Mouse (Mus musculus) spleen, adult 12 weeks (tissue): Measurements from ENCODE around the gene Prps1.
"Not testable (repeated sequence)": the region's sequence is repeated elsewhere in the genome, so short reads cannot be mapped to it uniquely, and the experiment has no call there.

Experiments
- DNase-seq: peaks from one replicate; pipeline ENCODE4 v3.0.0; 2022; ENCODE audit warnings: low spot score

Prps1 gene

GRCm38 (mm10) chrX:140501401-140502301 is 45.2 kb downstream of the Prps1 start:
- no peak for DNase-seq

GRCm38 (mm10) chrX:140503905-140504304 is 47.5 kb downstream of the Prps1 start:
- peak; percentile 39 for DNase-seq

- DNase-seq = peak; percentile 70
Observed at GRCm38 (mm10) chrX:140505497-140506238, 49.3 kb downstream of the Prps1 start.

DNA sequence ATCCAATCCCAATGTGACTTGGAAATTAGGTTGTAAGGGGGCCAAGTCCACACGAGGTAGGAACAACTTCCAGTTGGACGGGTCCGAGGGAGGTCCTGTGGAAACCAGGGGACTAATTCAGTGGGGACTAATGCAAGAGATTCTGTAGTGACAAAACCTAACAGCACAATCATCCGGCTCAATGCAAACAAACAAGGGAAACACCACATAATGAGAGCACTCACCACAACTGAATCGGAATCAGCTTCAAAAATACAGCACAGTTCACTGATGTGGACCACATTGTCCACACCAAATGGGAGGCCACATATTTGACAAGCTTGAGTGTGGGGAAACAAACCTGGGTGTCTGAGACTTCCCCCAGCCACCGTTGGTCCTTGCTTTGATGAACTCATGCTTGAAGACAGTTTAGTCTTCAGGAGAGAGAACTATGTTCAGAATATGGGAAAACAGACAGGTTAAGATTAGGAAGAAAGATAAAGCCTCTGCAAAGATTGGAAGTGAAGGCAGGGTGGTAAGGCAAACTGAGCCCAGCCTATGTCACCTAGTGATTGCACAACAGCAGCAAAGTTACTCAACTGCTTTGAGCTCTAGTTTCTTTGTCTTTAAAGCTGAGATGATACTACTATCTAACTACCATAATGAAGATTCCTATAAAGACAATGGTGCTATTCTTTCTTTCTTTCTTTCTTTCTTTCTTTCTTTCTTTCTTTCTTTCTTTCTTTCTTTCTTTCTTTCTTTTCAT is 50.2 kb downstream of the Prps1 start:
- DNase-seq = no peak

GRCm38 (mm10) chrX:140507377-140507776 is 51.0 kb downstream of the Prps1 start:
- no peak for DNase-seq

DNA sequence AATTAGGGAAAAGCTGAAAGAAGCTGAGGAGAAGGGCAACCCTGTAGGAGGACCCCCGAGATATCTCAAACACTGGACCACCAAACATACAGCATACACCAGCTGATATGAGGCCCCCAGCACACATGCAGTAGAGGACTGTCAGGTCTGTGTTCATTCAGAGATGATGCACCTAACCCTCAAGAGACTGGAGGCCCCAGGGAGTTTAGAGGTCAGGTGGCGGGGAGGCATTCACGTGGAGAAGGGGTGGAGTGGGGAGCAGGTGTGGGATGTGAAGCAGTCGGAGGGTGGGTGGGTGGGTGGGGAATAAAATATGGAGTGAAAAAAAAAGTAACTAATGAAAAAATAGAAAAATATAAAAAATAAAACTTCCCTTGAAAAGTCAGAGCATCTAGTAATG is 52.4 kb downstream of the Prps1 start:
- not testable (repeated sequence) for DNase-seq

DNA sequence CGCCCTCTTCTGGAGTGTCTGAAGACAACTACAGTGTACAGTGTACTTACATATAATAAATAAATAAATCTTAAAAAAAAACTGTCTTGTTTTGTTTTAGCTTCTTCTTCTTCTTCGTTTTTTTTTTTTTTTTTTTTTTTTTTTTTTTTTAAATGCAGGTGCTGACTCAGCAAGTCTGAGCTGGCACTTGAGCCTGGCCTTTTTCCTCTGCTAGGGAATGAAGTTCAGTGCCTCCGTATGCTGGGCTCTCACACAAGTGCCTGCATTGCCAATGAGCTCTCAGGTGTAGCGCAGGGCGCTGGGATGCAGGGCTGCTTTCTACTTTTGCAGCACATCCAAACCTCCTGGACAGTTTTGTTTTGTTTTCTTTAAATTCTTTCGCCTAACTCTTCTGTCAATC is 53.4 kb downstream of the Prps1 start:
- no peak for DNase-seq

DNA sequence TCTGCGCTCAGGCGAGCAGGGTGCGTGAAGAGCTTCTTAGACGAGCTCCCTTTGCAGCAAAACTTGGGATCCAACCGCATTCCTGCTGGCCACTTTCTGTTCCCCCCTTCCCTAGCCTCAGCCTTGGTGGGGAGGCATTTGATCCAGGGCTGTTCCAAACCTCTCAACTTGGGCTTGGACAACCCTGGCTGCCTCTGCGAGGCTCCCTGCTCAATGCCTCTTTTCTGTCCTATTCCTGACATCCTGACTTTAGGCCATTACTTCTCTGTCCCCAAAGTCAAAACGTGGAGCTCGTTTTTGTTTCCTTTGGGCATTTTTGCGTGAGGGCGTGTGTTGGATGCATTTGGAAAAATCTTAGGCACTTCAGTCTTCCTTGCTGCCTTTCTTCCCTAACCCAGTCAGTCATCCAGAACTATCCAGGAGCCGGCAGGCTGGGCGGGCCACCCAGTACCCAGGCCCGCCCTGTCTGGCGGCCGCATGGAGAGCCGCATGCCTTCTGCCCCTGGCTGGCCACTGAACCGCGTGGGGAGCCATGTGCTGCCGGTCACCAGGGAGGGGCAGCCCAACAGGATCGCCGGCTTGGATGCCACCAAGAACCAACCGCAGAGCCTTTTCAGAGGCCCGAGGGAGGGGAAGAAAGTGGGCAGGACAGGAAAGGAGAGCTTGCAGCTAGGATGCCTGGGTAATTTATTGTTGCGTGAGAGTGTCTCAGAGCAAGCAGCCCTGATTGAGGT is 54.5 kb downstream of the Prps1 start:
- no peak for DNase-seq

DNA sequence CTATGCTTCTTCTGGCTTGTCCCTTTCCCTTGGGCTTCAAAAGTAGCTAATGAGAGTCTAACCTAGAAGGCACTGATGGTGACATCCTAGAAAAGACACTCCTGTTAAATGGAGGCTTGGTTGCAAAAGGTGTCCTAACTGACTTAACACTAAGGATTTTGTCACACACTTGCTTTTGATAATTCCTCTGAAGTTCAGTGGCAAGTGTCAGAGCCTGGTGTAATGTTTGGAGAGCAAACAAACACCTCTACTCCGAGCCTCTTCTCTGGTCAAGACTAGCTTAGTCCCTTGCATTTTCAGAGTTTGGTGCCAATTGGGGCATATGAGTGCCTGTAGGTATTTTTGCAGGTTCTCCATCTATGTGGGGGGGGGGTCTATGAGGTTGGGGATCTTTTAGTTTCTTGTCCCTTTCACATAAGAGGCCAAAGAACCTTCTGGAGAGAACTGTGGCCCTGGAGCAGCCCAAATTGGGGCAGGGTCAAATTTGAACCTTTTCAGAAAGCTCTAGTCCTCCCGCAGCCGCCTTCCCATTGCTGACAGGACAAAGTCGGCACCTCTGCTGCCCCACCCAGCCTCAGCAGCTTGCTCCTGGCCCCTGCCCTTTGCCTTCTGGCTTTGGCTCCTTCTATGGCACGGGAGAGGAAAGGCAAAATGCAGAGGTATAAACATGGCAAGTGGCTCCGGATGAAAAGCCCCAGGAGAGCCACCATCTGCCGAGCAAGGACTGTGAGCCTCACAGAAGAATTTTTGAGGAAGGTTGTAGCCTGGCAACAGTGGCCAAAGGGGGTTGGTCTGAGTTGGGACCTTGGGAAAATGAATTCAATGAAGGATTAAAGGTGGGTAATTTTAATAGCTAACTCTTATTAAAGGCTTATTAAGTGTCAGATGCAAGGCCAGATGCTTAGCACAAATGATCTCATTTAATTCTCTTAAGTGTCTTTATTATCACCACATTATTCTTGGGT is 55.6 kb downstream of the Prps1 start:
- no peak for DNase-seq

DNA sequence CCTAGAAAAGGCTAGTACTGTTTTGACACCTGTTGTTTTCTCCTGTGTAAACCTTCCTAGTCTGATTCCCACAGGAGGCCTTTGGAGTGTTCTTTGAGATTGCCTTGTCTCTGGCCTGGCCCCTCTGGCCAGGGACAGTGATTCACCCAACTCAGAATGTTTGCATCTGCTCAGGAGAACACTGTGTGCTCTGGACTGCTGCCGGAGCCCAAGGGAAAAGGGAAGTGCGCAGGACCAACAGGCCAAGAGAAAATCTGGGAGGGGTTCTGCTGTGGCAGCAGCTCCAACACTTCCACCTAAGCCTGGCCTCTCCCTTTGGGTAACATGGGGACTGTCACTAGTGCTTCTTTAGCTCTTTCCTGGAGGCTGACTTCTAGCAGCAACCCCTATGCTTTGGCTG is 57.0 kb downstream of the Prps1 start:
- DNase-seq = no peak

GRCm38 (mm10) chrX:140518351-140518750 is 61.9 kb downstream of the Prps1 start:
- DNase-seq = no peak

DNA sequence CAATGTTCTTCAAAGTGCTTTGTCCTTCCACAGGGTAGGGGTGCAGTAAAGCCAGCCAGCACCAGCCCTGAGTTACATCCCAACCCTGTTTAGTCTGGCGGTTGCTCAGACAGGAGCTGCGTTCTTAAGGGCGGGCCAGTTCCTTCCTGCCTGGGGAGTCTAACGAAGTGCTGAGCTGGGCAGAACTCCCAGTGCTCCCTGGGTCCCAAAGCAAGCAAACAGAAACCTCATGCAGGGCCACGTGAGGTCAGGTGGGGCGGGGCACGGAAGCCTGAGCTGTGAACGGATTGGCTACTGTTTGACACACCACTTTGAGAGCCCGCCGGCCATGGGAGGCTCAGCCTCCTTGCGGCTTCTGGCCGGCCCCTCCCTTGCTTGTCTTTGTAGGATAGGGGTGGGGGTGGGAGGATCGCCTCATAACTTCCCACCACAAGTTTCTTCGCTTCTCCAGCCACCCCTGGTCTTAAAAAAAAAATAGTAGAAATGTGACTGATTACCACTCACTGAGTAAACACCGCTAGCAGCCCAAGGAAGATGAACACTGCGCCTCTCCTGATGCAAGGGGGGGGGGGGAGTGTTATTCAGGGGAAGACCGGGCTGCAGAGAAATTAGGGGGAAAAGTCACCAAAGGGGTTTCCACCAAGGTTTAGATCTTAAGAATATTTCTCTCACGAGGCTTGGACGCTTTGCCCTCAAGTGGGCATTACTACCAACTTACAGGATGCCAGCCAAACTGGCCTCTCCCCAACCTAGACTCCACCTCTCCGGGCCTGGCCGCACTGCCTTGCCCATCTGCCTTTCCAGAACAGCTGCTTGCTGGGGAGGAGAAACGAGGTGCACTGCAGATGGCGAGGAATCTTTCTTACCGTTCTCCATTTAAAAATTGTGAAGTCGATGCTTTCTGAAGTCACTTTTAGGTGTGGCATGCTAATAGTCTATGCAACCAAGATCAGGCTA is 64.0 kb downstream of the Prps1 start:
- DNase-seq = peak; percentile 73

GRCm38 (mm10) chrX:140522071-140522765 is 65.8 kb downstream of the Prps1 start:
- no peak for DNase-seq

DNA sequence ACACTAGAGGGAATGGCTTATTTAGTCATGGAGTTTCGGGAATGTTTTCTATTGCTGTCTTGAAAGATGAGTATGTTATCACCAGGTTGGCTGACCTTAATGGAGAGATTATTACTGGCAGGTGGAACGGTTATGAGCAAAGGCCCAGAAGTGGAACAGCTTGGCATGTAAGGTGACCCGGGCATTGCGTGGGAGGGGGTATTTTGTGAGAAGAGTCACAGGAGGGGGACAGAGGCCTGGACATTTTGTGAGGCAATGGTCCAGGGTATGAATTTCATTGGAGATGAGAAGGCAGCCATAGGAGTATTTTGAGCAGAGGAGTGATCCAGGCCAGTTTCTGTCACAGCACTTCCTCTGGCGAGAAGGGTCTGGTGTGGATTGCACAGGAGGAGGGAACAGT is 67.8 kb downstream of the Prps1 start:
- no peak for DNase-seq
